Mouse (Mus musculus) ES-E14 (cell line): ENCODE measurements around the gene Tmem150b.

ENCODE experiments used
- MAFK ChIP-seq: IDR thresholded peaks from 2 replicates; pipeline ENCODE4 v1.6.1; 2014; ENCODE audit warnings: mild to moderate bottlenecking, low read depth, low read length, inconsistent platforms; ENCODE audit not compliant: insufficient read depth
- ZC3H11A ChIP-seq: IDR thresholded peaks from 2 replicates; pipeline ENCODE4 v1.6.1; 2012; ENCODE audit warnings: low read depth, mild to moderate bottlenecking, inconsistent platforms, low read length, borderline replicate concordance
- ZNF384 ChIP-seq: IDR thresholded peaks from 2 replicates; pipeline ENCODE4 v1.6.1; 2012; ENCODE audit warnings: low read depth, low read length, inconsistent platforms

DNA sequence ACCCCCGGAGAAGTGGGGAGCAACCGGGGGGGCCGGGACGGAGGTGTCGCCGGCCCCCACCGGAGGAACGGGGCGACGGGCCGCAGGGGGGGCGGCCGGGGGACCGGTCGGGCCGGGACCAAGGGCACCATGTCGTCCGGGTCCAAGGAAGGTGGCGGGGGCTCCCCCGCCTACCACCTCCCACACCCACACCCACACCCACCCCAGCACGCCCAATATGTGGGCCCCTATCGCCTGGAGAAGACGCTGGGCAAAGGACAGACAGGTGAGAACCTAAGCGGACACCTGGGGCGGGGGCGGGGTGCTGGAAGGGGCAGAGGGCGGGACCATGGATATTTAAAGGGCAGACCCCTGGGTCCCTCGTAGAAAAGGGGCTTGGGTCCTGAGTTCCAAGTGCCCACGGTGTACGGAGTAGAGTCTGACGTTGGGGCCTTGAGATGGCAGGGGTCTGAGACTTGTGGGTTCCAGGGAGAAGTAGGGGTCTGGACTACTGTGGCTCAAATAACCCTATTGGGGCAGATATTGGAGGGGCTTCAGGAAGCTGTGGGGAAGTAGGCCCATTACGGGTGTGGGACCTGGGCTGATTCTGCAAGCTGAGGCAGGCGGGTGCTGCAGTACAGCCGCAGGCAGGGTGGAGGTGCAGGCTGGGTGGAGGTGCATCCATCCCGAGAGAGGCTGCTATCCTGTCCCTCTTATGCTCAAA lies 33.9 kb downstream of the Tmem150b start:
- no peak for TF ChIP-seq ZNF384
- TF ChIP-seq ZC3H11A, result no peak
- no peak for TF ChIP-seq MAFK
